Mouse (Mus musculus): ENCODE results near the gene Rexo2.
A peak's percentile ranks its signal among the peaks of the same experiment; 100 is the strongest.
"Not testable (repeated sequence)": the region's sequence is repeated elsewhere in the genome, so short reads cannot be mapped to it uniquely, and the experiment has no call there.

Gene Rexo2

GRCm38 (mm10) chr9:48472441-48473025 lies 7.9 kb downstream of the Rexo2 start:
- DNase-seq (ENCODE audit: low read depth), result no peak

GRCm38 (mm10) chr9:48467471-48467870 lies 13.0 kb downstream of the Rexo2 start:
- DNase-seq (ENCODE audit: low read depth), result not testable (repeated sequence)

GRCm38 (mm10) chr9:48466804-48467203 lies 13.6 kb downstream of the Rexo2 start:
- peak; percentile 63 for DNase-seq (ENCODE audit: low read depth)

GRCm38 (mm10) chr9:48465671-48466070 lies 14.8 kb downstream of the Rexo2 start:
- DNase-seq (ENCODE audit: low read depth), result no peak

- DNase-seq (ENCODE audit: low read depth), result no peak
Measured at GRCm38 (mm10) chr9:48461545-48461944, 18.9 kb downstream of the Rexo2 start.

- DNase-seq (ENCODE audit: low read depth), result no peak
Measured at GRCm38 (mm10) chr9:48460720-48461119, 19.7 kb downstream of the Rexo2 start.

GRCm38 (mm10) chr9:48459391-48459790 lies 21.0 kb downstream of the Rexo2 start:
- DNase-seq (ENCODE audit: low read depth), result no peak

GRCm38 (mm10) chr9:48458879-48459278 lies 21.5 kb downstream of the Rexo2 start:
- DNase-seq (ENCODE audit: low read depth), result no peak

GRCm38 (mm10) chr9:48455961-48456360 lies 24.5 kb downstream of the Rexo2 start:
- no peak for DNase-seq (ENCODE audit: low read depth)

- no peak for DNase-seq (ENCODE audit: low read depth)
Measured at GRCm38 (mm10) chr9:48450066-48450465, 30.4 kb downstream of the Rexo2 start.

GRCm38 (mm10) chr9:48447783-48448209 lies 32.6 kb downstream of the Rexo2 start:
- peak; percentile 40 for DNase-seq (ENCODE audit: low read depth)

- DNase-seq (ENCODE audit: low read depth), result no peak
Measured at GRCm38 (mm10) chr9:48444821-48445220, 35.6 kb downstream of the Rexo2 start.

- no peak for DNase-seq (ENCODE audit: low read depth)
Measured at GRCm38 (mm10) chr9:48443873-48444272, 36.5 kb downstream of the Rexo2 start.

- DNase-seq (ENCODE audit: low read depth), result no peak
Measured at GRCm38 (mm10) chr9:48432449-48432848, 48.0 kb downstream of the Rexo2 start.

- no peak for DNase-seq (ENCODE audit: low read depth)
Measured at GRCm38 (mm10) chr9:48427176-48427575, 53.2 kb downstream of the Rexo2 start.

- no peak for DNase-seq (ENCODE audit: low read depth)
Measured at GRCm38 (mm10) chr9:48423256-48423655, 57.2 kb downstream of the Rexo2 start.

- no peak for DNase-seq (ENCODE audit: low read depth)
Measured at GRCm38 (mm10) chr9:48422382-48422781, 58.0 kb downstream of the Rexo2 start.

GRCm38 (mm10) chr9:48421561-48421960 lies 58.9 kb downstream of the Rexo2 start:
- no peak for DNase-seq (ENCODE audit: low read depth)

- no peak for DNase-seq (ENCODE audit: low read depth)
Measured at GRCm38 (mm10) chr9:48421029-48421428, 59.4 kb downstream of the Rexo2 start.

GRCm38 (mm10) chr9:48420437-48420836 lies 60.0 kb downstream of the Rexo2 start:
- no peak for DNase-seq (ENCODE audit: low read depth)

GRCm38 (mm10) chr9:48418829-48419228 lies 61.6 kb downstream of the Rexo2 start:
- DNase-seq (ENCODE audit: low read depth), result no peak
